Mouse (Mus musculus) liver, adult 2 months (tissue): ENCODE data around the gene Pde8b. TPM values are rescaled to one million over a fixed set of nuclear protein-coding genes. Genes with fewer than 3 reads are reported as not detected.
"Not testable (repeated sequence)": the region's sequence is repeated elsewhere in the genome, so short reads cannot be mapped to it uniquely, and the experiment has no call there.

Source experiments
- DNase-seq: peaks from one replicate; pipeline ENCODE4 v3.0.0-alpha.2; 2011; ENCODE audit warnings: low read depth, low spot score; ENCODE audit errors: extremely low read depth
- H3K27ac ChIP-seq: fragments of 200-500 bp; replicated peaks from 2 replicates; pipeline ENCODE4 v1.5.1; 2012; ENCODE audit warnings: low read depth, mild to moderate bottlenecking, control low read depth, inconsistent platforms, low read length; ENCODE audit not compliant: insufficient read depth
- H3K27me3 ChIP-seq: fragments of 200-500 bp; 2 replicates; pipeline ENCODE4 v1.6.1; 2012; ENCODE audit warnings: mild to moderate bottlenecking, moderate library complexity, low read length, inconsistent platforms; ENCODE audit not compliant: control insufficient read depth, insufficient read depth
- H3K36me3 ChIP-seq: fragments of 200-500 bp; 2 replicates; pipeline ENCODE4 v1.6.1; 2012; ENCODE audit warnings: low read length, inconsistent platforms; ENCODE audit not compliant: control insufficient read depth, insufficient read depth
- H3K4me1 ChIP-seq: fragments of 200-500 bp; 2 replicates; pipeline ENCODE4 v1.6.1; 2011; ENCODE audit warnings: low read length; ENCODE audit not compliant: control insufficient read depth, insufficient read depth
- H3K4me3 ChIP-seq: fragments of 200-500 bp; 2 replicates; pipeline ENCODE4 v1.5.1; 2011; ENCODE audit warnings: low read depth, mild to moderate bottlenecking, control low read depth, low read length, moderate library complexity; ENCODE audit not compliant: insufficient read depth
- H3K79me2 ChIP-seq: fragments of 200-500 bp; 2 replicates; pipeline ENCODE4 v1.6.1; 2012; ENCODE audit warnings: inconsistent platforms, mild to moderate bottlenecking, low read length, moderate library complexity; ENCODE audit not compliant: control insufficient read depth, insufficient read depth
- H3K9ac ChIP-seq: fragments of 200-500 bp; 2 replicates; pipeline ENCODE4 v1.6.1; 2012; ENCODE audit warnings: low read depth, mild to moderate bottlenecking, control low read depth, inconsistent platforms, low read length
- CTCF ChIP-seq: fragments of 200-500 bp; IDR thresholded peaks from 2 replicates; pipeline ENCODE4 v1.5.1; 2011; ENCODE audit warnings: low read depth, low read length, control low read depth
- POLR2A ChIP-seq: fragments of 200-500 bp; IDR thresholded peaks from 2 replicates; pipeline ENCODE4 v1.6.1; 2011; ENCODE audit warnings: low read length, control low read depth; ENCODE audit not compliant: insufficient read depth; ENCODE audit errors: extremely low read depth
- WGBS: fragments of 180-500 bp; shearing (Covaris S2); methylation state at CpG from one replicate; pipeline ENCODE4 v1.1.7; 2018; 5-methylcytosine and 5-hydroxymethylcytosine counted together
- polyA plus RNA-seq: library from polyadenylated mRNA; depleted of rRNA; stranded (reverse); fragments of >200 nt; gene quantifications from 2 replicates; pipeline ENCODE4 v1.2.3, GENCODE M21; 2012
- total RNA-seq: library from RNA; depleted of rRNA; stranded (reverse); fragments of >200 nt; gene quantifications from 2 replicates; pipeline ENCODE4 v1.2.3, GENCODE M21; 2014

The Pde8b gene
- total and polyA plus RNA-seq, 2 experiments = 1.4 to 1.5 TPM

DNA sequence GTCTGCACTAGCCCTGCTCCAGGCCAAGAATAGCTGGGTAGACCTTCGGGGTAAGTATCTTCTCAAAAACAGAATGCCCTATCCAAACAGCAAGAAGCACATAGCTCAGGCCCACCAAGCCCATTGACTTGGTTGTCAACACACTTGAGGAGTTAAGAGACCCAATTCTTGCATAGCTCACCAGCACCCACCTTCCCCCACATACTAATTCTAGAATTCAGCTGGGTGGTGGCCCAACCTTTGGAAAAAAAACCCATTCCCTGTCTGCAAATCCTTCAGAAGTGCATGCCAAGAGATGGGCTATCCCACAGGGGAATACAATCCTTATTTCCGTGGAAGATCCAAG is 26.7 kb downstream of the Pde8b start:
- WGBS = 46% methylated on average over 2 of the region's 2 CpGs
- H3K27me3 ChIP-seq = peaks cover 9% of the 10 kb centered on the region

DNA sequence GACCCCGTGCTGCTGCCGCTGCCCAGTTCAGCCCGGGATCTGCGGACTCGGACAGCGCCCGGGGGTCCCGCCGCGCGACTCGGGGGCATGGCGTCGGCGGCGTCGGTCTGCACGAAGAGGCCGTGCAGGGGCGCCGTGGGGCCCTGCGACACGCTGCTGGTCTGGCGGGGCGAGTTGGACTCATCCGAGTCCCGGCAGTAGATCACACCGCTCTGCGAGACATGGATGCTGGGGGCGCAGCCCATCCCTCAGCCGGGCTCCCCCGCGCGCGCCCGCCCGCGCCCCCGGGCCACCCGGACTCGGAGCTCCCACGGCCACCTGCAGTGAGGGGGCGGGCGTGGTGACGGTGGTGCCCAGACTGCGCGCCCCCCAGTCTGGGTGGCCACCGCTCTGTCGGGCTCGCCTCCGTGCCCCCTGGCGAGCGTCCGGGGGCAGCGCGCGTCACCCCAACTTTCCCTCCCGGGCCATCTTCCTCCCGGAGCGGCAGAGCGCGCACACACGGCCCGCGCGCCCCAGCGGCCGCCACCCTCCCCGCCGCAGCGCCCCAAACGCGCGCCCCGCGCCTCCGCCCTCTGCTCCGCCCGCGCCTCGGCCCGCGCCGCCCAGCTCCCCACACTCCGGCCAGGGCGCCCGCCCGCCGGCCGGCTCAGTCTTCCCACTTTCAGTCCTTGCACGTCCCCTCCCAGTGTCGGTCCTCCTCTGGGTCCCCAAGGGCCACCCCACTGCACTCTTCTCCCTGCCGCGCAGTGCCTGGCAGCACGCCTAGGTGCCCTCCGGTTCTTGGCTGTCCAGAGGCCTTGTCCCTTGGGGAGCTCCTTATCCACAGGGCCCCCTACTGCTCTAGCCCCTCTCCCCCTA is 27.3 kb downstream of the Pde8b start:
- H3K9ac ChIP-seq = peak overlapping the region; percentile 75
- TF ChIP-seq CTCF = no peak
- TF ChIP-seq POLR2A = no peak
- 4% methylated on average over 64 of the region's 96 CpGs for WGBS

More for the DNA sequence above, 26.7 kb downstream of the Pde8b start:
- no peak overlapping the region for H3K9ac ChIP-seq
- H3K36me3 ChIP-seq = no peaks in the 10 kb centered on the region
- H3K27ac ChIP-seq = no peak overlapping the region
- H3K79me2 ChIP-seq = no peaks in the 10 kb centered on the region
- TF ChIP-seq CTCF (no peak), POLR2A (no peak)
- 0 out of 2 replicates have a peak overlapping the region, but pooled peaks have one; percentile 46 for H3K4me3 ChIP-seq
- H3K4me1 ChIP-seq = no peaks in the 10 kb centered on the region
- no peak for DNase-seq

DNA sequence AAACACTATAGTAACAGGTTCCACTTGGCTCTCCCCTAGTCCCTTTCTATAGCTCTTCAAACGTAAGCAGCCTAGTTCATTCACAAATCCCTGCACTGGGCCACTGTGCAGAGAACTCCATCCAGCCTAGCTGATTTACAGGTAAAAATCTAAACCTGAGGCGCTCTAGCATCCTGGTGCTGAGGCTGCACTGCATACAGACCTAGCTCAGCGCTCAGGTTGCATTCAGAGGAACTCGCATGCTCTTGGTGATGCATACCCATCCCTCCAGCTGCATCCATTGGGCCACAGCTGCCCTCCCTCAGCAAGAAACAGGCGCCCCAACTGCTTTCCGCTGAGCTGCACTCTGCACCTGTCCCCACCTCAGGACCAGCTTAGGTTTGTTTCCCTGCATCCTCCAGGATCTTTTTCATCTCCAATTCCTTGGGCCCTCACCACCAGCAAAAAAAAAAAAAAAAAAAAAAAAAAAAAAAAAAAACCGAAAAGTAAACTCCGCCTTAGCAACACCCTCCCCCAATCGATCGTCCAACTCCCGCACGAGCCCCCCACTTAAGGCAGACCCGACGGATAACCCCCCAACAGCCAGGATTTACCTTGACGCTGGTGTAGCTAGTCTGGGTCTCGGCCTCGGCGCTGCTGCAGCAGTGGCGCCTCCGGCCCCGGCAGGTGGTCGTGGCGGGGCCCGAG is 28.1 kb downstream of the Pde8b start:
- H3K4me1 ChIP-seq = no peaks in the 10 kb centered on the region
- WGBS = 10% methylated on average over 24 of the region's 24 CpGs
- no peak for TF ChIP-seq CTCF
- TF ChIP-seq POLR2A = no peak
- no peaks in the 10 kb centered on the region for H3K36me3 ChIP-seq
- peak overlapping the region; percentile 40 for H3K4me3 ChIP-seq
- no peak overlapping the region for H3K27ac ChIP-seq
- no peaks in the 10 kb centered on the region for H3K79me2 ChIP-seq
- H3K9ac ChIP-seq = peak overlapping the region; percentile 75
- DNase-seq = no peak
- H3K27me3 ChIP-seq = peaks cover 9% of the 10 kb centered on the region

More for the DNA sequence above, 27.3 kb downstream of the Pde8b start:
- no peaks in the 10 kb centered on the region for H3K79me2 ChIP-seq
- no peaks in the 10 kb centered on the region for H3K36me3 ChIP-seq
- H3K4me1 ChIP-seq = no peaks in the 10 kb centered on the region
- DNase-seq = no peak
- no peak overlapping the region for H3K27ac ChIP-seq
- H3K27me3 ChIP-seq = peaks cover 9% of the 10 kb centered on the region
- H3K4me3 ChIP-seq = peak overlapping the region; percentile 46; the same call in 1 of the 2 replicates

DNA sequence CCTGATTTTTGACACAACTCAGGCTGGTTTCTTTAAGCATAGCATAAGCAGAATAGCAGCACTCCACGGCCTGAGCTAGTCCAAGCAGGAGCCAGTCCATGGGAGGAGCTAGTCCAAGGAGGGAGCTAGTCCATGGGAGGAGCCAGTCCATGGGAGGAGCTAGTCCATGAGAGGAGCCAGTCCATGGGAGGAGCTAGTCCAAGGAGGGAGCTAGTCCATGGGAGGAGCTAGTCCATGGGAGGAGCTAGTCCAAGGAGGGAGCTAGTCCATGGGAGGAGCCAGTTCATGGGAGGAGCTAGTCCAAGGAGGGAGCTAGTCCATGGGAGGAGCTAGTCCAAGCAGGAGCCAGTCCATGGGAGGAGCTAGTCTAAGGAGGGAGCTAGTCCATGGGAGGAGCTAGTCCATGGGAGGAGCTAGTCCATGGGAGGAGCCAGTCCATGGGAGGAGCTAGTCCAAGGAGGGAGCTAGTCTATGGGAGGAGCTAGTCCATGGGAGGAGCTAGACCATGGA is 34.4 kb downstream of the Pde8b start:
- H3K36me3 ChIP-seq, H3K27ac ChIP-seq, H3K79me2 ChIP-seq, H3K9ac ChIP-seq, H3K27me3 ChIP-seq, H3K4me3 ChIP-seq, DNase-seq, H3K4me1 ChIP-seq: not testable (repeated sequence)
- WGBS = 59% methylated on average over 1 of the region's 1 CpGs

DNA sequence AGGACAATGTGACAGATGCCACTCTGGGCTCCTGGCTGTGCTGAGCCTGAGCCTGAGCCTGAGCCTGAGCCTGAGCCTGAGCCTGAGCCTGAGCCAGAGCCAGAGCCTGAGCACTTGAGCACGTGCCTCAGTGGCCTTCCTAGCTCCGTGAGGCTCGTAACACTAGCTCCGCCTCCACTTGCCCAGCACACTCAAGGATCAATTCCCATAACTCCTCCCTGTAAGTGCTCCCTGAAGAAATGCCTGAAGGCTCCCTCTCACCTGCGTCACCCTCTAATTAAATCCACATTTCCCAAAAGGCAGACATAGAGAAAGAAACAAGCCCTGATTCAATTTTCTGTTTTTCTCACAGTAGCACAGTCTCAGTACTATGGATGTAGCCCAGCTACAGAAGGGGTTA is 37.8 kb downstream of the Pde8b start:
- Histone ChIP-seq H3K4me1 (no peaks in the 10 kb centered on the region), H3K79me2 (no peaks in the 10 kb centered on the region), H3K4me3 (no peak overlapping the region), H3K36me3 (no peaks in the 10 kb centered on the region), H3K9ac (no peak overlapping the region), H3K27me3 (no peaks in the 10 kb centered on the region), H3K27ac (no peak overlapping the region)
- no peak for TF ChIP-seq POLR2A
- TF ChIP-seq CTCF = no peak
- 70% methylated on average over 5 of the region's 5 CpGs for WGBS
- no peak for DNase-seq

DNA sequence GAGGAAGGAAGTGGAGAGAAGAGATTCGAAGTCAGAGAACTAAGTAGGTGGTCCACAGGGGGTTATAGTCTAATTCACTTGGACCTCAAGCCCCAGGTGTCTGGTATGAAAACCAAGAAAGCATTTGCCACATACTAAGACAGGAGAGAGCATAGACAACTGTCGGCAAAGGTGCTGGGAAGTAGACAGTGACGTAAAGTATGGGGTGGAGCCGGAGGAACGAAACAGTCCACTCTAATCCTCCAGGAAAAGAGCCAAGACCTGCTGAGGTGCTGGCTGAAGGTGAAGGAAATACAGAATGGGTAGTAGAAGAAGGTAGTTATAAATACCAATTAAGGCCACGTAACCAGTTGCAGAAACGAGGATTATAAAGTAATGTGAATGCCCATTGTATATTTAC is 42.8 kb downstream of the Pde8b start:
- DNase-seq, H3K36me3 ChIP-seq, H3K27ac ChIP-seq, H3K4me1 ChIP-seq, H3K9ac ChIP-seq, H3K79me2 ChIP-seq, H3K27me3 ChIP-seq, H3K4me3 ChIP-seq: not testable (repeated sequence)
- WGBS = 79% methylated on average over 7 of the region's 7 CpGs
